Mouse (Mus musculus): ENCODE results near the gene Adamts13. TPM values are rescaled to one million over a fixed set of nuclear protein-coding genes. Genes with fewer than 3 reads are reported as not detected.

The Adamts13 gene
- total RNA-seq, 2 experiments from 2014 or later = not detected

DNA sequence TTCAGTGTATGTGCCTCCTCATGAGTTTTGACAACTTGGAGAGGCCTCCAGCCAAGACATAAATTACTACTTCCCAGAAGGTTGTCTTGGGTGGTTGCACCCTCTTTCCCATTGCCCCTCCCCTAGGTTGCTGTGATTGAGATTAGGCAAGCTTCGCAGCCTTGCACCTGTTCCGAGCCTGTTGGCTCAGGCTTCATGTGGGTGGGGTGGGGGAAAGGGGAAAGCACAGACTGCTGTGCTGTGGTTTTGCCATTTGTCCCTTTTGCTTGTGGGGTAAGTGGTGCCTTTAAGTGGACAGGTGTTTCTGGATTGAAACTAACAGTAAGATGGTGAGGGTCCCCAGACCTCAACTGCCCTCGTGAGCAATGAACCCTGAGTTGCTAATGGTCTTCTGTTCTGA is 62.8 kb downstream of the Adamts13 start:
- DNase-seq (ENCODE audit: low spot score) = no peak

DNA sequence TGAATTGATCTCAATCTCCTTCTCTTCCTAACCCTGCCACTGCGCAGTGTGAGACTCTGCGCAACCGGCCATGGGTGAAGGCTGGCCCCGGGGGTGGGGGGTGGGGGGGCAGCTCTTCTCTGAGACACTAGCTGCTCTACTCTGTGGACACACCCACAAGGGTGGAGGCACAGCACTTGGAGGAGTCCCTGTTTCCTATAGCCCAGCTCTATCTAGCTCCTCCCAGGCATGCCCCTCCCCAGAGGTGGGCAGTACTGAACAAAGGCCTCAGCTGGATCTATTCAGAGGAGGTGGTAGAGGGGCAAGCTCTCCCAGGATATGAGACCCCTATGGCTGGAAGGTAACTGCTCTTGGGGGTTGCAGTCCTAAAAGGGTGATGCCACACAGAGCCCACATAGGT is 63.8 kb downstream of the Adamts13 start:
- DNase-seq (ENCODE audit: low spot score) = no peak

DNA sequence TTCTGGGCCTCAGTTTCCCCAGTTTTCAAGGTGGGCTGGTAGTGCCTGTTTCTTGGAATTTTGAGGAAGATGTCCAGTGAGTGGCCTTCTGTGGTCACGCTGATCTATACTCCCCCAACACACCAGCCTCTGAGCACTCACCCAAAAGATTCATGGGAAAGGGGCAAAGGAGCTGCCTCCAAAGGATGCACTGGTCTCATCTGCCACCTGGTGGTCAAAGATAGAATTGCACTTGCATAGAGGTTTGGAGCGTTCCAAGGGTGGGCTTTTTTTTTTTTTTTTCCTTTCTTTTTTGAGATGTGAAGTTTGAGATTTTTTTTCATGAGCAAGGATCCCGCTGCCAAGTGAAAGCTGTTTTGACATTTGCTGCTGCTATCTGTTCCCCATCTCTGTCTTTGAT is 65.4 kb downstream of the Adamts13 start:
- DNase-seq (ENCODE audit: low spot score) = peak; percentile 66

DNA sequence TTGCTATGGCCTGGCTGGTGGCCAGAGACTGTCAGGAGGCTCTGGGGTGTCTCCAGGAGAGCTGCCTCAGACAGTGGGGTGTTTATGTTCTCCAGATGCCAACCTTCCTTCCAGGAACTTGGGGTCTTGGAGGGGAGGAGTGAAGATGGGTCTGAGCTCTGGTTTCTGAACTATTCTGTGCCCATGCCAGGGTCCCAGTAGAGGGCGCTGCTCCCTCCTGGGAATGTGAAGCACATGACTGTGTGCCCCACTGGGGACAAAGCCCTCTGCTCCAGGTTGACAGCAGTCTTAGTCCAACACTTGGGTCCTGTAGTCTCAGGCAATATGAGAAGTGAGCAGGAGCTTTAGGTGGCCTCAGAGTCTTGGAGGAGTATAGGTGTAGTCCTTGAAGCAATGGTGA is 66.1 kb downstream of the Adamts13 start:
- DNase-seq (ENCODE audit: low spot score) = no peak

DNA sequence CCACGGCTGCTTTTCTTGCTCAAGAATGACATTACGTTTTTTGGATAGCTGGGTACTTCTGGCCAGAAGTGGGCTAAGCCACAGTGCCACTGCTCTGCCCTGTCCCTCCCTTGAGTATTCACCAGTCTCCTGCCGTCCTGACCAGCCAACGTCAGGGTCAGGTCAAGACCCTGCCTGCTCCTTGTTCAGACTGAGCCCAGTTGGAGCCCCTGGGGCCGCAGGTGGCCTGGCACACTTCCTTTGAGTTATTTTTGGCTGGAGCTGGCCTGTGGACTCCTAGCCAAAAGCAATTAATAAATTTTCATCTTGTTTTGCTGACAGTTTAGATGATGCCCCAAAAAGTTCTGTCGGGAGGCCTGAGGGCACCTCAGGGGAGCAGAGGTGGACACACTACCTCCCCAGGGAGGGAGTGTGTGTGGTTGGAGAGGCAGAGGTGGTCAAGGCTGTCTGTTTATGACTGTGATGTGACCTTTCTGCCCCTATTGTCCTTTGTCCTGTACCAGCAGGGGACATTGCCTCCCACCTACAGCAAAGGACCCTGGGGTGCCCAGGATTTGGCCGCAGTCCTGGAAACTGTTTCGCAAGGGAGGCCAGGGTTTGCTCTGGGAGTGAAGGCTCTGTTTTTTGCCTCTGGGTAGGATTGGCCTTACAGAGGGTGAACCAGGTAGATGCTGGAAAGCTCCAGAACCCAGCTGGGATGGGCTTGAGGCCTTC is 69.1 kb downstream of the Adamts13 start:
- no peak for DNase-seq (ENCODE audit: low spot score)

DNA sequence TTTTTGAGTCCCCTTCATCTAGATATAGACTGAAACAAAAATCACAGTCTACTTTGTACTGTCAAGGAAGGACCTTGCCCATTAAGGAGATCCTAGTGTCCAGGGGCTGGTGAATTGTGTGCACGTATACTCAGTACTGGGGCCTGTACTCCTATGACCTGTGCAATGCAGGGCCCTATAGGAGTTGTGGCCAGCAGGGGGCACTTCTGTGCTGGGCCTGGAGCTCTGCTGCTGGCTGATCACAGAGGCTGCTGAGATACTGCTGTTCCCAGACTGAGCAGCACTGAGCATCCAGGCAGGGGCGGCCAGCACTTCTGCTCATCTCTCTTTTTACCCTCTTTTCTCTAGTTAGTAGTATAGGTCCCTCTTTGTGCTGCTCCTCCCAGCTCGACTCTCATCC is 70.2 kb downstream of the Adamts13 start:
- peak; percentile 80 for DNase-seq (ENCODE audit: low spot score)

DNA sequence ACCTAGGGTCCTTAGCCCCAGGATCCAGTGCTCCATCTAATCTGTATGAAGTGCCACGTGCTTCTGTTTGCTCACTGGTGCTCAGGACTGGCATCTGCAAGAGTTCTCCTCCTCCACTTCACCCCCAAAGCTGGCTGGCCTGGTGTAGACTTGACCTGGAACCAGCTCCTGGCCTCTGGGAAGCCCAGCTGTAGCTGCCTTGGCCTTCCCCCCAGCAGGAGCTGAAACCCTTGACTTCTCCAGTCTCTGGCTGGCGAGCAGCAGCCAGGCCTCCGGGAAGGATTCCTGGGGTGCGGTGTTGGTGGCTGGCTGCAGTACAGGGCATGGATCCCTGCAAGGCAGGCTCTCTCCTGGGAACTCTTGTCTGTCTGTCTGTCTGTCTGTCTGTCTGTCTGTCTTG is 71.0 kb downstream of the Adamts13 start:
- DNase-seq (ENCODE audit: low spot score) = peak; percentile 45

DNA sequence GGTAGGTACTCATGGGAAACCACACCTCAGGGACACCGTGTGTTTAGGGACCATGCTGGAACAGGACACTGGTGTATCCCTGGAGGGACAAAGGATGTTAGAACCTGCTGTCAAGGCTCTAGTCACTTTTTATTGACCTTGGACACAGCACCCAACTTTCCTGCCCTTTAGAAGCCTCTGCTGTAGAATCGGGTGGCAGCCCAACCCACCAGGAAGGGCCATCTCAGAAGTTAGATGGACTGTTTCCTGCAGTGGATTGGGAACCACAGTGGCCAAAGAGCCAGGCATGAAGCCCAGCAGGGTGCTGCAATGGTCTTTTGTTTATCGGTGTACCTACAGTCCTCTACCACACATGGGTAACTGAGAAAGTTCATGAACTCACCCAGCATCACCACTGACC is 71.4 kb downstream of the Adamts13 start:
- DNase-seq (ENCODE audit: low spot score) = no peak

DNA sequence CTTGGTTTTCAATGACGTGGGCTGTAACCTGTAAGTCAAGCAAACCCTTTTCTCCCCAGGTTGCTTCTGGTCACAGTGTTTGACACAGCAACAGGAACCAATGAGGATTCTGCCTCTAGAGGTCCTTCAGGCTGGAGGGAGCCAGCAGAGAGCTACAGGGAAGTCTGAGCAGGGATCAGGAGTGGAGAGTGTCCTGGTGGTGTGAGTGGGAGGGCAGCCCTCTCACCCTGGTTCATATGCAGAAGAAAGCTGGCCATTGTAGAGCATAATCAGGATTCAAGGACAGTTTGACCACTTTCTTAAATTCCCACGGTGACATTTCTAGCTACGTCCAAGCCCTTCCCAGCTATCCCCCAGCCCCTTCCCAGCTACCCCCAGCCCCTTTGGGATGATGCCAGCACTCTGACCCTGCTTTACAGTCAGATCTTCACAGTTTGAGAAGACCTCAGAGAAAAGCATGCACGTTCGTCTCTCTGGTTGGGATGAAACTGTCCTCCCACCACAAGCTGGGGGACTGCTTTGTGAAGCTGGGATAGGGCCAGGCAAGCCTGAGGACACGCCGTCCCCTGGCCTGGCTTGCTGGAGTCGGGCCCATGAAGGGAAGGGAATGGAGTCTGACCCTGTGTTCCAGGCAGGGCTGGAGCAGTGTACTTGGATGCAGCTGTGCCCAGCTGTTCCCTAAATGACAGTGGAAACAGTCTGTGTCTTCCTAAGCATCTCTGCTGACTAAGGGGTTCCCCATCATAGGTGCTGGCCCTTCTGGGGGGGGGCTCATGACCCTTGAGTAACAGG is 73.0 kb downstream of the Adamts13 start:
- peak; percentile 80 for DNase-seq (ENCODE audit: low spot score)

DNA sequence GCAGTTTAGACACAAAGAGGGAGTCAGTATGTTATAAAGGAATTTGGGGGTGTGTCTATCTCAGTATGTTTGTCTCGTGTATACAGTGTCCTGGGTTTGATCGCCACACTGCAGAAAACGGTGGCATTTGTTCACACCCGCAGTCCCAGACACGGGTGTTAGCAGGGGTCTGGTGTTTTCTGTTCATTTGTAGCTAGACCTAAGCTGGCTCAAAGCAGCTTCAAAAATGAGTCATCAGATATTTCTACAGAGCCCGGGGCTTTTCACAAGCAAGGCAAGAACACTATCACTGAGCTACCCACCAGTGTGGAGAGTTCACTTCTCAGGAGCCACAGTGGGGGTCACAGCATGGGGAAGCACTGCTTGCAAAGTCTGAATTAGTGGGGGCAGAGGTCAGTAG is 76.2 kb downstream of the Adamts13 start:
- DNase-seq (ENCODE audit: low spot score) = no peak

DNA sequence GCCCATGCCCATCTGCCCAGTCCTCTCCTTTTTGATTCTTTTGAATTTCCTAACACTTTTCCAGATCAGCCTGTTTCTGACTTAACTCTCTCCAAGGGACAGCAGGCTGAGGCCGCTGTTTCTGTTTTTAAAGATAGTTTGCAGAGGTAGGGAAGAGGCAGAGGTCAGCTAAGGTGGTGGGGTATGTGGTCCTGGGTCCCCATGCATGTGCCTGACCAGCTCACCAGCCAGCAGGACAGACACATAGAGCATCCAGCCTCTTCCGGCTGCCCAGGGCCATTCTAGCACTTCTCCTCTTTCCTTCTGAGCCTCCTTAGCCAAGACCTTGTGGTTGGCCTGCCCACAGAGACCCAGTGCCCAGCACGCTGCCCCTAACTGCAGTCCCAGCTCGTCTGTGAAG is 85.0 kb downstream of the Adamts13 start:
- no peak for DNase-seq (ENCODE audit: low spot score)

DNA sequence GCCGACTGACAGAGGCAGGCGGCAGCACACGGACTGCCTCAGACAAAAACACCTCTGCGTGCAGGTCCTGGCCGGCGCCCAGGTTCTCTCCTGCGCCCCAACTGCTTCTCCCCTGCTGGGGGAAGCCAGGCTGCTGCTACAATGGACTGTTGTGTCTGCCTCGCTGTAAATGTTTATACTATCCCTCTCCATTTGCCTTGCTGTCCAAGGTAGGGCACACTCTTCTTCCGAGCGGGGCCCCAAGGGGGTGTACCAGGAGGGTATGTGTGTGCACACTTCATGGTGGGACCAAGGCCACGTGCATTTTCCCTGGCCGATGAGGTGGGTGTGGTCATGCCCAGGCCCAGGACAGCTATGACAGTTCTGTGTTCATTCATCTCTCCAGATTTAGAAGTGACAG is 85.5 kb downstream of the Adamts13 start:
- DNase-seq (ENCODE audit: low spot score) = no peak

DNA sequence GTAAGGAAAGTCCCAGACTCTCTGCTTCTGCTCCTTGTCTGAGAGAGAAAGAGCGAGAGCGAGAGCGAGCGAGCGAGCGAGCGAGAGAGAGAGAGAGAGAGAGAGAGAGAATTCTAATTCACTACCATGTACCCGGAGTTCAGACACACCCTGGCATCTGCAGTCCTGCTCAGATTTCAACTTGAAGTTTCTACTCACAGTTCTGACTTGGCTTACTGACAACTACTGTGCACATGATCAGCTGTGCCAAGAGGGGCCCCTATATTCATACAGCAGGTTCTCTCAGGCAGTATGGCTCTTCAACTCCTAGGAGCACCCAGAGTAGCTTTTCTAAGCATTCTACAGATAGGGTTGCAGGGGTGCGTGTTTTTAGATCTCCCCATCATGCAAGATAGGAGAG is 86.0 kb downstream of the Adamts13 start:
- no peak for DNase-seq (ENCODE audit: low spot score)

Other genes with a start within 250 kb of the Adamts13 start
- not detected for gene Abo, start 108.4 kb upstream of the Adamts13 start, total RNA-seq (2021)
- gene Surf6, start 70.5 kb upstream of the Adamts13 start, total RNA-seq (2021) = 10 to 100 TPM; 11.6 to 12.1 TPM
- gene Med22, start 62.7 kb upstream of the Adamts13 start, total RNA-seq (2021) = 10 to 100 TPM; 16.7 to 17.4 TPM
- gene Rpl7a, start 62.7 kb upstream of the Adamts13 start, total RNA-seq (2021) = 100 to 1,000 TPM; 278 to 285 TPM
- 10 to 100 TPM; 11.5 to 12.5 TPM for gene Surf2, start 57.0 kb upstream of the Adamts13 start, total RNA-seq (2021)
- 10 to 100 TPM; 41.4 to 43.1 TPM for gene Surf1, start 56.9 kb upstream of the Adamts13 start, total RNA-seq (2021)
- 10 to 100 TPM; 69.8 to 70.0 TPM for gene Surf4, start 39.5 kb upstream of the Adamts13 start, total RNA-seq (2021)
- under 1 TPM in 1 of 2 experiments, not detected in 1; 0.24 TPM for gene Stkld1, start 39.4 kb upstream of the Adamts13 start, total RNA-seq (2021)
- gene Rexo4, start 9.0 kb upstream of the Adamts13 start, total RNA-seq (2021) = 10 to 100 TPM; 14.4 to 14.7 TPM
- 10 to 100 TPM; 31.2 to 34.2 TPM for gene Cacfd1, start 36.5 kb downstream of the Adamts13 start, total RNA-seq (2021)
- under 1 TPM in 1 of 2 experiments, not detected in 1; 0.17 TPM for gene Slc2a6, start 54.6 kb downstream of the Adamts13 start, total RNA-seq (2021)
- gene Mymk, start 98.8 kb downstream of the Adamts13 start, total RNA-seq (2021) = under 1 TPM; 0.18 to 0.21 TPM
- gene Adamtsl2, start 106.0 kb downstream of the Adamts13 start, total RNA-seq (2021) = 1 to 10 TPM; 2.7 to 6.9 TPM
- not detected for gene Fam163b, start 169.1 kb downstream of the Adamts13 start, total RNA-seq (2021)
- gene Dbh, start 191.8 kb downstream of the Adamts13 start, total RNA-seq (2021) = not detected

Measured in gastrocnemius, adult 18-20 months (tissue).